Mouse (Mus musculus) cerebral cortex, adult 2 months (tissue): ENCODE data around the gene Pfpl.

Experiments
- WGBS: fragments of 180-500 bp; shearing (Covaris S2); methylation state at CpG from one replicate; pipeline ENCODE4 v1.1.7; 2018; 5-methylcytosine and 5-hydroxymethylcytosine counted together

Pfpl gene

GRCm38 (mm10) chr19:12427605-12428004 is at the start of gene Pfpl:
Gene Pfpl, plus strand, starts transcription at chr19:12427905.
- 89% methylated on average over 6 of the region's 6 CpGs for WGBS

DNA sequence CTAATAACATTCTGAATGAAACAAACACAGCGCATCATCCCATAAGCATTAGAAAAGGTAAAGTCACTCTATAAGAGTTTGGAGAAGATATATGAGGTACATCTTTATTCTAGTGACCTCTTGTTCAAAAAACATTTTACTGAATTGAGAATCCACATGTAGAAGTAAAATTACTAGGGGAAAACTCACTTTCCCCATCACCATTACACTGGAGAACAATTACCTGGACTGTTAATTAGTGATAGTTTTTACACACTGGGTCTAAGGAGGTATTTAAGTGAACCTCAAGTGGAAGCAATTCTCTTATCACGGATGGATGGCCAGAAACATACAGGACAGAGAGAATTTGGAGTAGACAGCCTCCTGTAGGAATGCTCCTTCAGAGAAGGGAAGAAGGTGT is 40.7 kb upstream of the Pfpl start, which contains the start of gene Olfr1440:
Gene Olfr1440, plus strand, starts transcription at position 301 of the 400 bp plus-strand sequence.
- 86% methylated on average over 2 of the region's 2 CpGs for WGBS

GRCm38 (mm10) chr19:12417361-12417760 is 10.3 kb upstream of the Pfpl start, which contains the start of gene Olfr1441:
Gene Olfr1441, plus strand, starts transcription at chr19:12417433.

GRCm38 (mm10) chr19:12418312-12418711 is 9.4 kb upstream of the Pfpl start:
- 88% methylated on average over 3 of the region's 3 CpGs for WGBS

- WGBS, result 53% methylated on average over 6 of the region's 6 CpGs
These were observed 7.2 kb upstream of the Pfpl start for GRCm38 (mm10) chr19:12420555-12420954.

DNA sequence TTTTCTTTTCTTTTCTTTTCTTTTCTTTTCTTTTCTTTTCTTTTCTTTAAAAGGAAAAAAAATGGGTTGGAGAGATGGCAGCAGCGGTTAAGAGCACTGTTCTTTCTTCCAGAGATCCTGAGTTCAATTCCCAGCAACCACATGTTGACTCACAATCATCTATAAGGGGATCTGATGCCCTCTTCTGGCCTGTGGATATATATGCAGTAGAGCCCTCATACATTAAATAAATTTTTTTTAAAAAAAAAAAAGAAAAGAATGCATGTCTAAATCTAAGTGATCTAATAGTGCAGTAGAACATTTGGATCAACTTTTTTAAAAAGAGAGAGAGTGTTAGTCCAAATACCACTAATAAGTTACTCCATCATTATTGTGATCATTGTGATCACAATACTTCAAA is 6.0 kb upstream of the Pfpl start:
- WGBS, result 85% methylated on average over 1 of the region's 1 CpGs

GRCm38 (mm10) chr19:12427101-12427500 is 604 bp upstream of the Pfpl start:
- 91% methylated on average over 5 of the region's 5 CpGs for WGBS

DNA sequence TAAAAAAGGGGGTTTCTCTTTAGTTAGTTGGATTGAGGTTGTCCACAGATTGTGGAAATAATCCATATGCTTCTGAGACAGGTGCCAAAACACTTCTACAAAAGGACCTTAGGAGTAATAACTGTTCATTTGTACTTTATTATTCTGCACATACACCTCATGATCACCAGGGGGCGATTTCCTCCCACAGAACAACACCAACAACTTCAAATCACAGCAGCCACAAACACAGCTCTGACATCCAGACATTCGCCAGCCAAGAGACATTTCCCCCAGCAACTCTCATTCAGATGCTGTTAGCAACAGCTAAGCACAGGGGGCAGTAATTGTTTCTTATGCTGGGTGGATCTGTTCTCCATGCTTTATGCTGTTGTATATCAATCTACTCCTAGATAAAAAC is 5.3 kb downstream of the Pfpl start:
- 15% methylated on average over 2 of the region's 2 CpGs for WGBS

- WGBS, result 78% methylated on average over 4 of the region's 4 CpGs
These were observed 7.3 kb downstream of the Pfpl start for GRCm38 (mm10) chr19:12435011-12435416.

GRCm38 (mm10) chr19:12435750-12436524 is 8.2 kb downstream of the Pfpl start:
- 62% methylated on average over 4 of the region's 4 CpGs for WGBS

DNA sequence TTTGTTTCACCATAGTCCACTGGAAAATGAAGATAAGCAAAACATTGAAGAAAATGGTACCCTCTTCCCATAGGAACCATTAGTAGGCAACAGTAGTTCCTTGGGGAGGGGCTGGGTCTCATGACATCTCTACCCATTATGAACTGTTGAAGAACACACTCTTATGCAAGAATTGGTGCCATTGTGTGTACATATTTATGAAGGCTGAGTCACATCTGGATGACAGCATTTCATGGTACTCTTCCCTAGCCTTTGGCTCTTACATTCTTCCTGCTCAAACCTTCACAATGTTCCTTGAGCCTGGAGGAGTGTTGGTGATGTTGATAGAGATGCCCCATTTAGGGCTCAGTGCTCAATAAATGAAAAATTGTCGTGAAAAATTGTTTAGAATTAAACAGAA is 11.9 kb downstream of the Pfpl start:
- 60% methylated on average over 1 of the region's 1 CpGs for WGBS

DNA sequence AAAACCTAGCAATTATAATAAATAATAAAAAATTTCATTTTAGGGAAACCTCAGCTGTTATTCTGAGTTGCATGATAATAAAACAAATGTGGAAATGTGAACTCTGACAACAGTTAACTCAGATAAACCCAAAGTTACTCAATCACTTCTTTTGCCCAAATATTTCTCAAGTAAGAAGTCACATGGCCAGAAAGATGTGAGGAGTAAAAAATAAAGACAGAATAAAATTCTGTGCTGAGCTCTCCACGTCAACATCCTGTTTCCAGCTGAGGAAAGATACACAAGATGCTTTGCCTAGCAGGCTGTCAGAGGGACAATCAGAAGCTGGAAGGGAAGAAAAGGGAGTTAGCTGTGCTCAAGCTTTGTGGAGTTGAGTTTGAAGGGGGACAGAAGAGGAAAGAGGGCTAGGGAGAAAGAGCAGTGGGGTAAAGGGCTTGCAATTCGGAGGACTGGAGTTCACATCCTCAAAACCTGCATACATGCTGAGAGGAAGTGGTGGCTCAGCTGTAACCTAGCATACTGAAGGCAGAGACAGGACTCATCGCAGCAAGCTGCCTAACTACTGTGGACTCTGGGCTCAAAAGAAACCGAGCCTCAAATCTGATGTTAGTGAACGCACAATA is 12.5 kb downstream of the Pfpl start:
- 57% methylated on average over 5 of the region's 5 CpGs for WGBS

DNA sequence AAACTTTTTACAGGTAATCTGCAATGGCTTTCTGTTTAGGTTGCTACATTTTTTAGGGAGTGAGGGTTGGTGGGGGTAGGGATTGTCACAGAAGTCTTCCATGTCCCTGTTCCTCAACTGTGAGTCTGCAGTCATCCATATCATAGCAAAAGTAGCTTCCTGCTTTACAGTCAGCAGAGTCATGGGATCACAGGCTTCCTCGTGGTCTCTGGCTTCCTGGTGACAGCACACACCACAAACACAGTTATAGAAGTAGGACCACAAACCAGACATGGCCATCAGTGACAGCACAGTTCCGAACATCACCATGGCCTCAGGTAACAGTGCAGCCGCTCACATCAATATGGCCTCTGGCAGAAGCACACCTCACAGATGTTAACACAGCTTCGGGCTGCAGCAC is 14.9 kb downstream of the Pfpl start:
- WGBS, result 74% methylated on average over 4 of the region's 4 CpGs

GRCm38 (mm10) chr19:12445014-12445413 is 17.3 kb downstream of the Pfpl start:
- whole genome bisulfite sequencing, result 76% methylated on average over 3 of the region's 3 CpGs

DNA sequence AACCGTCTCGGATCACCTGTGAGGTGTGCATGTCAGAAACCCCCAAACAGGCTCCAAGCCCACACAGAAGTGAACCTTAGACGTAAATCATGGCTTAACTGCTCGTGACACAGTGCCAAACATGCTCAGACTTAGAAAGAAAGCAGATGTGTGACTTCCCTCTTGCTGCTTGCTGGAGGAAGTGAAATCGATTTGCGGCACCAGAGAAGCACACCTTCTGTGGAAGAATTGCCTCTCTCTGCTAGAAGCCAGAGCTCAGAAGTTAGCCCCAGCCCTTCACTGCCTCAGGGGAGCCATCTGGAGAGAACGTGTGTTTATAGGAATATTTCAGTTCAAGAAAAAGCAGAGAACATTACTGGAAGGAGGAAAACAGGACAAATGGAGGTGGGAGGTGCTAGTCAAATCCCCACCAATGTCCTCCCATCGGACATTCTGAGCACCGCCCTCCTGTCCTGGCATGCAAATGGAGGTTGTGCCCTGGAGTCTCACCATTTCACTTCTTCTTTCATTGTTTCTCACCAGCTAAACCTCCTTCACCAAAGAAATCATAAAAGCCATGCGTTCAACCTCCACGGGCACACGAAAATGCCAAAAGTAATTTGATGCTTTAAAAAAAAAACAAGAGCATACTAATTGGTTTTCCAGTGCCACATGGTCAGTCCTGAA is 29.8 kb downstream of the Pfpl start:
- WGBS, result 46% methylated on average over 12 of the region's 12 CpGs

GRCm38 (mm10) chr19:12459516-12459915 is 31.8 kb downstream of the Pfpl start:
- WGBS, result 61% methylated on average over 4 of the region's 4 CpGs

DNA sequence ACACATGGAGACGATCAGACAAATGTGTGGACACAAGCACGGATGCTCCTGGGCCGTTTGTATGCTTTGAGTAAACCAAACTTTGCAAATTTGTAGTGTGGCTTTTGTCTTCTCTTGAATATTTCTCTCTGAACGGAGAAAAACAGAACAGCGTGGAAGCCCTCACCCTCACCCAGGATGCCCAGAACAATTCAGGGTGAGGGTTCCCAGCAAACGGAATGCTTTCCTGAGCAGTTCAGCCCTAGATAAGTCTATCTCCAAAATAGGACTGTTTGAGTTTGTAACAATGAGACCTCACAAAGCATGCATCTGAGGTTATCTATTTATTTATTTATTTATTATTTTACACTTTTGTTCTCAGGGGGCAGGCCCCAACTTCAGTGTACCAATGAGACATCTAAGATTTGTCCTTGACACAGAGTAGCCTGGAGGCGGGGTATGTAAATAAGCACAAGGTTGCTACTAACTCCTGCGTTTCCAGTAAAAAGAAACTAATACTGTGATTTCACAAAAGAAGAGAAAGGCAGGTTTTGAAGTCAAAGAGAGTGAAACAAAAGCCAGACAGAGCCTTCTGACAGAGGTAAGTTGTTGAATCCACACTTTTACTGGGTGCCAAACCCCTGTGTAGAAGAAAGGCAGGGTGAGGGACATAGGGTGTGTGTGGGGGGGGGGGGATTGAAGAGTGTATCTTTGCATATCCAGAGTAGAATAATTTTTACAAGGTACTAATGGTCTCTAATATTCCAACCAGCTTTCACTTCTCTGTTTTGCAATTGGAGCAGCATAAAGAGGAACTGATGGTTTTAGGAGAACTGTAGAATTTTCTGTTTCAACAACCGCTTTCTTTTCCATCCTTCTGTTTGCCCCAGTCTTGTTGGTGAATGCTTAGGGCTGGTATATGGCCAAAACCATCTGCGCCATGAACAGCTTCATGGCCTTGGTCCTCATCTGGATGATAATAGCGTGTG is 32.9 kb downstream of the Pfpl start, which contains the start of gene Mpeg1:
Gene Mpeg1, plus strand, starts transcription at position 498 of the 968 bp plus-strand sequence.
- WGBS, result 83% methylated on average over 11 of the region's 11 CpGs

GRCm38 (mm10) chr19:12462851-12463721 is 35.4 kb downstream of the Pfpl start:
- WGBS, result 74% methylated on average over 7 of the region's 7 CpGs

- WGBS, result 54% methylated on average over 1 of the region's 1 CpGs
These were observed 36.0 kb downstream of the Pfpl start for GRCm38 (mm10) chr19:12463722-12464035.

GRCm38 (mm10) chr19:12464127-12464526 is 36.4 kb downstream of the Pfpl start:
- WGBS, result 73% methylated on average over 5 of the region's 5 CpGs

DNA sequence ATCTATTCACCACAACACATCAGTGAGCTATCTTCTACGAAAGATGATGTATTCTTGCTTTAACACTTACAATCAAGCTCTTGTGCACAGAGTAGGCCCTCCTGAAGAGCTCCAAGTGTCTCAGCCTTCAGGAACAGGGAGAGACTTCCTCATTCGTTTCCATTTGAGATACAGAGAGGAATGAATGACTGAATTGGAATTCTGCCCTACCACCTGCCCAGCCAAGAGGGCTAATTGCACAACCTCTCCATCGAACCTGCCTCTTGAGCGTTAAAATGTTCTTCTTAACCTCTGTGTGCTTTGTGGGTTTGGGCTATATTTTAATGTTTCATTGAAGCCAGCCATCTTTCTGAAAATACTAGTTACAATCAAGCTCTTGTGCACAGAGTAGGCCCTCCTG is 37.0 kb downstream of the Pfpl start:
- WGBS, result 56% methylated on average over 4 of the region's 4 CpGs
